Mouse (Mus musculus) midbrain, embryonic 14.5 days (tissue): ENCODE results near the gene Tcf20. TPM values are rescaled to one million over a fixed set of nuclear protein-coding genes. Genes with fewer than 3 reads are reported as not detected.

Source experiments
- ATAC-seq: fragments of 200-750 bp; cut with Nextera tagmentation; 2 replicates; pipeline ENCODE4 v1.8.0; 2017; ENCODE audit warnings: moderate number of reproducible peaks, moderate library complexity; ENCODE audit not compliant: low FRiP score, low TSS enrichment
- DNase-seq: peaks from one replicate; pipeline ENCODE4 v3.0.0-alpha.2; 2015
- H3K27ac ChIP-seq: fragments of 300-500 bp; sonication (generic); replicated peaks from 2 replicates; pipeline ENCODE4 v1.5.1; 2014; ENCODE audit warnings: mild to moderate bottlenecking, low read depth, low read length, moderate library complexity
- H3K27me3 ChIP-seq: fragments of 300-500 bp; sonication (generic); 2 replicates; pipeline ENCODE4 v1.6.1; 2014; ENCODE audit warnings: low read length, control low read depth, mixed read lengths; ENCODE audit not compliant: control insufficient read depth, insufficient read depth
- H3K36me3 ChIP-seq: fragments of 300-500 bp; sonication (generic); 2 replicates; pipeline ENCODE4 v1.6.1; 2014; ENCODE audit warnings: low read length, control low read depth; ENCODE audit not compliant: control insufficient read depth, insufficient read depth
- H3K4me1 ChIP-seq: fragments of 300-500 bp; sonication (generic); 2 replicates; pipeline ENCODE4 v1.6.1; 2014; ENCODE audit warnings: mild to moderate bottlenecking, antibody characterized with exemption, low read length, control low read depth; ENCODE audit not compliant: control insufficient read depth, insufficient read depth
- H3K4me2 ChIP-seq: fragments of 300-500 bp; sonication (generic); 2 replicates; pipeline ENCODE4 v1.6.1; 2014; ENCODE audit warnings: mild to moderate bottlenecking, low read length, moderate library complexity
- H3K4me3 ChIP-seq: fragments of 300-500 bp; sonication (generic); replicated peaks from 2 replicates; pipeline ENCODE4 v1.5.1; 2014; ENCODE audit warnings: low read depth, low read length
- H3K9ac ChIP-seq: fragments of 300-500 bp; sonication (generic); replicated peaks from 2 replicates; pipeline ENCODE4 v1.6.1; 2014; ENCODE audit warnings: mild to moderate bottlenecking, low read length, moderate library complexity
- H3K9me3 ChIP-seq: fragments of 300-500 bp; sonication (generic); 2 replicates; pipeline ENCODE4 v1.6.1; 2016; ENCODE audit warnings: low read length, control low read depth, mixed read lengths; ENCODE audit not compliant: control insufficient read depth
- WGBS: fragments of 180-500 bp; shearing (Covaris S2); extraction: QIAGEN DNeasy Blood & Tissue Kit; methylation state at CpG from one replicate; pipeline ENCODE4 v1.1.7; 2014; 5-methylcytosine and 5-hydroxymethylcytosine counted together
- polyA plus RNA-seq: library from polyadenylated mRNA; unstranded; fragments of >200 nt; fragmentation: Nextera tagmentation; extraction: Ambion mirVana; gene quantifications from 2 replicates; pipeline ENCODE4 v1.2.1, GENCODE M21; 2014

The Tcf20 gene
- polyA plus RNA-seq, 1 experiment from 2014 or later = 18.0 TPM

DNA sequence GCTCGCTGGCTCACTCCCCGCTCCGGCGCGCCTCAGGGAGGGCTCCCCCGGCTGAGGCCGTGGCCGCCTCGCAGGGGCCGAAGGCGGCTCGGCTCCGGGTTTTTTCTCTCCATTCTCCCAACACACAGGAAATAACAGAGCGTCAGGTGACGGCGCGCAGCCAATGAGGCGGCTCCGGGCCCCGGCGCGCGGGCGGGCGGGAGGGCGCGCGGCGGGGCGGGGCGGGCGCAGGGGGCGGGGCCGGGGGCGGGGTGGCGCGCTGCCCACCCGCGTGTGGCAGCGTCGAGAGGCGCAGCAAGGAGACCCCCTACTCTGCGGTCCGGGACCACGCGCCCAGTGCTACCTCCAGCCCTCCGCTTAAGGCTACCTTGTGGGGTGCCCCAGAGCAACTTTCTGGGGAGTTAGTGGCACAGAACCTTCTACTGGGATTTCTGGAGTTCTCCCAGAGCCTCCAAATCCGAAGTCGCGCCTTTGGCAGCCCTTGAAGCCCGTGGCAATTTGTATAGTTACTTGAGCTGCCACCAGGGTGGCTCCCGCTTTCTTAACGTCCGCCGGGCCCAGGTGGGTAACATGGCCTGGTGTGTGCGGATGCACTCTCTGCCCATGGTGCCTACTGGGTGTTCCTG is 87.9 kb downstream of the Tcf20 start:
- Histone ChIP-seq H3K36me3 (no peaks in the 10 kb centered on the region), H3K4me2 (peak overlapping the region; percentile 93), H3K9me3 (no peaks in the 10 kb centered on the region), H3K27ac (peak overlapping the region; percentile 94), H3K4me1 (peaks cover 57% of the 10 kb centered on the region), H3K27me3 (no peaks in the 10 kb centered on the region; the same call in 1 of the 2 replicates), H3K9ac (peak overlapping the region; percentile 92), H3K4me3 (peak overlapping the region; percentile 95)
- ATAC-seq (peak; percentile 89), DNase-seq (peak; percentile 92)
- WGBS = under 1% methylated on average over 42 of the region's 56 CpGs

DNA sequence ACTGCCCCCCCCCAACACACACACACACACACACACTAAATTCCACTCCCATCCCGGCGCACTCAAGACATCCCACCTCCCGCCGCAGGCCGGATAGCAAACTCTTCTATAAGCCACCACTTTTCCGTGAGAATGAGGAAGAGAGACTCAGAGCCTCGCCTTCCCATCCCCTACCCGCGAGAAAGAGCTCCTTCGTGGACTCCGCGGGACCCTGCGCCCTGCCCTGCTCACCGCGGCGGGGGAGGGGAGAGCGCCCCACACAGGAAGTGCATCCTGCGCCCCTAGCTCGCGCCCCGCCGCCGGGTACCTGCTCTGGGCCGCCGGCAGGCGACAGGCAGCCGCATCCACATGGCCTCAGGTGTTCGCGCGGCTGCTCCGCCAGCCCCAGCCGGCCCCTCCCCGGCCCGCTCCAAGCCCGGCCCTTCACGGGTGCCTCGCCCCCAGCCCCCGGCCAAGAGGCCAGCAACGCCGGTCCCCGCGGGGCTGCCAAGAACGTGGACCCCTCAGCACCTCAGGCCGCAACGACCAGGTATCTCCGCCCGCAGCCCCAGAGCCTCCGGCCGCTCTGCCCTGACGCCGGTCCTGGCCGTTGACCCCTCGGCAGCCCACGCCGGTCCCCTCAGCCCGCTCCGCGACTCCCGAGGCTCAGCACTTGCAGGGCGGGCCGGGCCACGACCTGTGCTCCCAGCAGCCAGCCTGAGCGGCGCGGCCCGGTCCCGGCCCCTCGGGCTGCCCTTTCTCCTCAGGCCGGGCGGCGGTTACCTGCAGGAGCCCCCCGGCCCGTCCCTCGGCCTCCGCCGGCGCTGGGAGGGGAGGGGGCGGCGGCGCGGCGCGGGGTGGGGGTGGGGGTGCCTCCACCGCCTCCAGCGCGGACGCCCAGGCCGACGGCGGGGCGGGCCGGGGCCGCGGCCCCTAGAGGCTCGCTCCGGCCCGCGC is 88.7 kb downstream of the Tcf20 start:
- ATAC-seq (peak; percentile 44), DNase-seq (peak; percentile 68)
- peak overlapping the region; percentile 92 for H3K9ac ChIP-seq
- H3K4me2 ChIP-seq = peak overlapping the region; percentile 93
- H3K4me3 ChIP-seq = peak overlapping the region; percentile 95
- H3K4me1 ChIP-seq = peaks cover 50% of the 10 kb centered on the region
- H3K27me3 ChIP-seq = no peaks in the 10 kb centered on the region; the same call in 1 of the 2 replicates
- no peaks in the 10 kb centered on the region for H3K36me3 ChIP-seq
- peak overlapping the region; percentile 94 for H3K27ac ChIP-seq
- WGBS = under 1% methylated on average over 79 of the region's 98 CpGs
- no peaks in the 10 kb centered on the region for H3K9me3 ChIP-seq

DNA sequence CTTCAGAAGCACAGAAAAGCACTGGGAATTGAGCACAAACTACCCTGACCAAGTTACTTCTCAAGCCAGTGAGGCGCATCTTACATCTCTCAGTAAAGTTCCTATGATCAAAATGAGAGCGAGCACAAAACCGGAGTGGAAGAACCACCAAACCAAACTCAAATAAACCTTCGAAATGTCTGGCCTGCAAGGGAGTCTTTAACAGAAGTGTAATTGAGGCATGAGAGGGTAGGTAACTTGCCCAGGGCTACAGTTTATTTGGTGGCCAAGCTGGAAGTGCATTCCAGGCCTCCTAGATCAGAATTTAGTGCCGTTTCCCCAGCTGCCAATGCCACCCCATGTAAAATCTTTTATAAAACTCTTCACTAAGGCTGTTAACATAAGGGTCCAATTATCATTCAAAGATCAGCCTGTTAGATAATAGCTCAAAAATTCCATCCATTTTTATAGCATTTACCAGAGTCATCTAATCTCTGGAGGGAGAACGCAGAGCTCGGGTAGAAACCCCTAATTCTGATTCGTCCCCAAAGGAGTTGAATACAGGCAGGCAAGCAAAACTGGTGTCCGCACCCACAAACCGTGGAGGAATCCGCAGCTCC is 89.4 kb downstream of the Tcf20 start:
- 14% methylated on average over 11 of the region's 11 CpGs for WGBS
- Histone ChIP-seq H3K36me3 (no peaks in the 10 kb centered on the region), H3K4me1 (peaks cover 46% of the 10 kb centered on the region), H3K4me2 (peak overlapping the region; percentile 93), H3K9me3 (no peaks in the 10 kb centered on the region), H3K4me3 (peak overlapping the region; percentile 95), H3K9ac (peak overlapping the region; percentile 92), H3K27ac (no peak overlapping the region), H3K27me3 (no peaks in the 10 kb centered on the region; the same call in 1 of the 2 replicates)
- ATAC-seq (no peak), DNase-seq (no peak)

DNA sequence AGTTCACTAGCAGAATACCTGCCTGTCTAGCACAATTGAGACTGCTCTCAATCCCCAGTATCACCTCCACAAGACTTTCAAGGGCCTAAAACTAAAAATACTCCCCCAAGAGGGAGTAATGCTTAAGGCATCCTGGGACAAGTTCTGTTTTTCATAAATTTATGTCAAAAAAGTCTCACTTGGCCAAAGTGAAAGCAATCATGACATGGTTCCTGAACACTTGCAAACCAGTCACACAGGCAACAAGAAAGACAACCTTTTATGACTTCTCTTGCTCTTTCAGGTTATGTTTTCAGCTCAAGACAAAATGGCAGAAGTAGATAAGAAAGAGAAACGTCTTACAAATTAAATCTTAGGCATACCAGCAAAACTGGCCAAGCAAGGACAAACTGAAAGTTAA is 91.3 kb downstream of the Tcf20 start:
- 70% methylated on average over 1 of the region's 1 CpGs for WGBS
- Histone ChIP-seq H3K4me1 (peaks cover 28% of the 10 kb centered on the region), H3K4me2 (no peak overlapping the region), H3K27ac (no peak overlapping the region), H3K36me3 (no peaks in the 10 kb centered on the region), H3K4me3 (no peak overlapping the region), H3K27me3 (no peaks in the 10 kb centered on the region), H3K9ac (no peak overlapping the region), H3K9me3 (no peaks in the 10 kb centered on the region)
- ATAC-seq (no peak), DNase-seq (no peak)

DNA sequence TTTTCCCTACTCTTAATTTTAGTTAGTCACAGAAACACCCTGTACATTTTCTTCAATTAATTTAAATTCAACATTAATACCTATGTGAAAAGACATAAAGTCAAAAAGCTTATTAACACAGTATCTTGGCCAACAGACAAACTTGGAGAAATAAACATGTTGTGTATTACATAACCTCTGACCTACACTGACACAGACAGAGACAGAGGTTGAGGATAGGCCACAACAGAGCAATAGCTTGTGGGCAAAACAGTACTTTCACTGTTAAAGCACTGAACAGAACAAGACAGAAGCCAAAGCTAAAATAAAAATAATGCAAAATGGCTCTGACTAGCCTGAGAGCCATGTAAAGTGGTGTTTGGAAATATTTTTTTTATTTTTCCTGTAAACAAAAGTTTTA is 97.2 kb downstream of the Tcf20 start:
- Histone ChIP-seq H3K27ac (no peak overlapping the region), H3K36me3 (no peaks in the 10 kb centered on the region), H3K9me3 (no peaks in the 10 kb centered on the region), H3K4me3 (no peak overlapping the region), H3K27me3 (no peaks in the 10 kb centered on the region), H3K4me1 (no peaks in the 10 kb centered on the region), H3K4me2 (no peak overlapping the region), H3K9ac (no peak overlapping the region)
- DNase-seq = no peak
- ATAC-seq = no peak

DNA sequence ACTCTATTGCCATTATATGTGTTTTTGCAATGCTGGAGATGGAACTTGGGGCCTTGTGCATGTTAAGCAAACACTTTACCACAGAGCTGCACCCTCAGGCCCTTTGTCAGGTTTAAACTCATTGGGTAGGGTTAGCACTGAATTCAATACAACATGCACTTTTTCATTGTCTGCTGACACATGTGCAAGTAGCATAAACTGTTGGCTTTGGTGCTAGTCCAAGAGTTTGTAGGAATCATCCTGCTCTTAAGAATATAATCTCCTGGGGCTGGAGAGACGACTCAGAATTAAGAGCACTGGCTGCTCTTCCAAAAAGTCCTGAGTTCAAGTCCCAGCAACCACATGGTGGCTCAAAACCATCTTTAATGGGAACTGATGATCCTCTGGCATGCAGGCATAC is 98.2 kb downstream of the Tcf20 start:
- Histone ChIP-seq H3K27me3 (no peaks in the 10 kb centered on the region), H3K4me3 (no peak overlapping the region), H3K4me2 (no peak overlapping the region), H3K9me3 (no peaks in the 10 kb centered on the region), H3K36me3 (no peaks in the 10 kb centered on the region), H3K4me1 (no peaks in the 10 kb centered on the region), H3K27ac (no peak overlapping the region), H3K9ac (no peak overlapping the region)
- ATAC-seq (no peak), DNase-seq (no peak)
- 84% methylated on average over 1 of the region's 1 CpGs for WGBS

DNA sequence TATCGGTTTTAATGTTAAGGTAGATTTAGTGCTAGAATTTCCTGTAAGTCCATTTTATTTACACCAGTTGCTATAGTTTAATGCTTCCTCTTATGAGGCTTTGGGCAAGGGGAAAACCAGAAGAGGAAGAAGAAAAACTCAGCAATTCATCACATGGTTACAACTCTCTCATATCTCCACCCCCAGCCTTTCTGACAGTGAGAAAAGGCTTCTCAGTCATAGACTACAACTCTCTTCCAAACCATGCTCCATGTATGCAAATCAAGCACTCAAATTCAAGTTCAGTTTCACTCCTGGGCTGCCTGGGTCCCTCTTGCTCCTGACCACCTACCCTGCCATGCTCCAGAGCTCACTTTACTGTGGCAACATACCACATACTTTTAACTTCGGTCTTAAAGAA is 99.2 kb downstream of the Tcf20 start:
- Histone ChIP-seq H3K9me3 (no peaks in the 10 kb centered on the region), H3K4me1 (no peaks in the 10 kb centered on the region), H3K4me3 (no peak overlapping the region), H3K27ac (no peak overlapping the region), H3K27me3 (no peaks in the 10 kb centered on the region), H3K4me2 (no peak overlapping the region), H3K36me3 (no peaks in the 10 kb centered on the region), H3K9ac (no peak overlapping the region)
- DNase-seq (no peak), ATAC-seq (no peak)
- WGBS = 96% methylated on average over 2 of the region's 2 CpGs

DNA sequence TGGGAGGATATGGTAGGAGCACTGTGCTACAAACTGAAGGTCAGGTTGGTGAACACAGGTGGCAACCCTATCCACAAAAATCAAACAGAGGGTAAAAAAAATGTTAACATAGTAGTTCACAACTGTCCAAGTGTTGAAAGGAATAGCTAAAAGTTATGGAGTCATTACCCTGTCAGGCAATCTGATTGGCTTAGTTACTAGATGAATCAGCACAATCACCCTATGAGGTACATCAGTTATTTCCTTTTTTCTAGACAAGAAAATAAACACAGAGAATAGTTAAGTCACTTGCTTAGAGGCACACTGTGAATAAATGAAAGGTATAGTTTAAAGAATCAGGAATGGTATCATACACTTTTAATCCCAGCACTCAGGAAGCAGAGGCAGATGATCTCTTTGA is 110.4 kb downstream of the Tcf20 start:
- Histone ChIP-seq H3K9ac (no peak overlapping the region), H3K4me3 (no peak overlapping the region), H3K27me3 (no peaks in the 10 kb centered on the region), H3K27ac (no peak overlapping the region), H3K4me1 (no peaks in the 10 kb centered on the region), H3K4me2 (no peak overlapping the region), H3K36me3 (no peaks in the 10 kb centered on the region), H3K9me3 (no peaks in the 10 kb centered on the region)
- no peak for ATAC-seq
- DNase-seq = no peak
